17 mouse cellular contexts compared by ENCODE assay signal in genomic region chr19:6321358-6321757, GRCm38 (mm10). TPM values are rescaled to one million over a fixed set of nuclear protein-coding genes. Genes with fewer than 3 reads are reported as not detected.
DNase-seq lines count a peak whose midpoint lies in the region; ATAC-seq and TF ChIP-seq lines count a peak whose summit lies in the region.
"Had no signal": no experiment of that assay in that cellular context is flagged by ENCODE, and none has a peak within 500 bp of the region (broad histone marks: within the 10 kb centered on the region; RNA-seq: fewer than 3 reads in every experiment).

No protein-coding gene starts in this region.

- H3K79me2 ChIP-seq in heart, adult 2 months (replicated peaks; ENCODE audit: control insufficient read depth, insufficient read depth, low read length) = no peaks in the 10 kb centered on the region
- no peaks in the 10 kb centered on the region for H3K79me2 ChIP-seq in myocyte (ENCODE audit: control insufficient read depth, insufficient read depth)

- no peak overlapping the region for H3K4me2 ChIP-seq in heart, embryonic 12.5 days
- H3K4me2 ChIP-seq in kidney, embryonic 15.5 days = no peak overlapping the region
- peak overlapping the region; percentile 74 for H3K4me2 ChIP-seq in myocyte (ENCODE audit: low read depth)
- H3K4me2 ChIP-seq: hindbrain, embryonic 13.5 days; neural tube, embryonic 15.5 days had no signal

- DNase-seq in heart, adult 2 months = no peak
- DNase-seq in kidney, postnatal 25 days = no peak
- DNase-seq in layer of hippocampus, postnatal 10 days (ENCODE audit: low spot score in 2 of 2) = no peak
- DNase-seq: cerebellum, adult 8-10 months; forebrain, postnatal 0 days; gastrocnemius, postnatal 14 days; kidney, adult 8-10 months; layer of hippocampus, postnatal 36 days; liver, postnatal 0 days; right cerebral cortex, adult 18-20 months had no signal

- no peak overlapping the region for H3K27ac ChIP-seq in heart, embryonic 12.5 days (ENCODE audit: poor library complexity, severe bottlenecking)
- H3K27ac ChIP-seq in heart, adult 2 months = no peak overlapping the region
- H3K27ac ChIP-seq in kidney, embryonic 15.5 days = 0 out of 2 replicates have a peak overlapping the region, but pooled peaks have one; percentile 18
- H3K27ac ChIP-seq: hindbrain, embryonic 13.5 days; macrophage; neural tube, embryonic 15.5 days had no signal

- H3K4me3 ChIP-seq in heart, embryonic 12.5 days = no peak overlapping the region
- no peak overlapping the region for H3K4me3 ChIP-seq in heart, adult 2 months
- no peak overlapping the region for H3K4me3 ChIP-seq in kidney, embryonic 15.5 days (replicated peaks)
- H3K4me3 ChIP-seq in E14TG2a.4 (replicated peaks; ENCODE audit: low read length) = peak overlapping the region; percentile 62
- H3K4me3 ChIP-seq in myocyte = no peak overlapping the region
- H3K4me3 ChIP-seq: hindbrain, embryonic 13.5 days; neural tube, embryonic 15.5 days had no signal

- H3K9me3 ChIP-seq in heart, embryonic 12.5 days (replicated peaks) = no peaks in the 10 kb centered on the region
- H3K9me3 ChIP-seq in kidney, embryonic 15.5 days (replicated peaks) = no peaks in the 10 kb centered on the region
- H3K9me3 ChIP-seq in E14TG2a.4 (ENCODE audit: low read length) = no peaks in the 10 kb centered on the region
- H3K9me3 ChIP-seq: hindbrain, embryonic 13.5 days; neural tube, embryonic 15.5 days had no signal

- TF ChIP-seq POLR2A in heart, adult 2 months (IDR thresholded peaks at IDR 0.05; ENCODE audit: insufficient read depth, low read depth, low read length) = no peak
- no peak for TF ChIP-seq POLR2A in myocyte (IDR thresholded peaks at IDR 0.05; ENCODE audit: insufficient read length, low read depth)

- 0 out of 2 replicates have a peak overlapping the region, but pooled peaks have one; percentile 5 for H3K9ac ChIP-seq in heart, embryonic 12.5 days
- no peak overlapping the region for H3K9ac ChIP-seq in heart, adult 2 months (ENCODE audit: low read depth, low read length)
- no peak overlapping the region for H3K9ac ChIP-seq in kidney, embryonic 15.5 days
- H3K9ac ChIP-seq: forebrain, postnatal 0 days; hindbrain, embryonic 13.5 days; liver, postnatal 0 days; neural tube, embryonic 15.5 days had no signal

- no peak for TF ChIP-seq EP300 in heart, adult 2 months (IDR thresholded peaks at IDR 0.05; ENCODE audit: insufficient read depth, low read depth, low read length)

- ATAC-seq in heart, embryonic 12.5 days (ENCODE audit: insufficient number of reproducible peaks, low FRiP score) = no peak
- ATAC-seq in kidney, embryonic 15.5 days (replicated peaks; ENCODE audit: low FRiP score) = no peak
- ATAC-seq: forebrain, postnatal 0 days; liver, postnatal 0 days had no signal

- WGBS in heart, embryonic 12.5 days = 51% methylated on average over 8 of the region's 8 CpGs
- 61% methylated on average over 8 of the region's 8 CpGs for WGBS in heart, adult 2 months
- WGBS in kidney, embryonic 15.5 days = 81% methylated on average over 8 of the region's 8 CpGs

- no peak overlapping the region for H3ac ChIP-seq in myocyte (ENCODE audit: control insufficient read depth, insufficient read length)

- TF ChIP-seq CTCF in heart, adult 2 months (IDR thresholded peaks at IDR 0.05) = no peak
- TF ChIP-seq CTCF in E14TG2a.4 (conservative IDR thresholded peaks at IDR 0.05; ENCODE audit: low read length) = no peak

- intact Hi-C loops in heart, adult 2 months (cut with DNase I) = no loop called here

- H3K36me3 ChIP-seq in heart, embryonic 12.5 days = peaks cover 74% of the 10 kb centered on the region
- H3K36me3 ChIP-seq in heart, adult 2 months (ENCODE audit: control insufficient read depth, insufficient read depth, low read length) = no peaks in the 10 kb centered on the region
- peaks cover 81% of the 10 kb centered on the region for H3K36me3 ChIP-seq in kidney, embryonic 15.5 days
- H3K36me3 ChIP-seq in E14TG2a.4 (ENCODE audit: insufficient read depth, low read length) (peaks cover 98% of the 10 kb centered on the region), myocyte (ENCODE audit: control insufficient read depth, insufficient read depth) (no peaks in the 10 kb centered on the region)

- H3K27me3 ChIP-seq in heart, embryonic 12.5 days (replicated peaks) = no peaks in the 10 kb centered on the region
- H3K27me3 ChIP-seq in heart, adult 2 months (ENCODE audit: control insufficient read depth, insufficient read depth, low read length) = no peaks in the 10 kb centered on the region
- H3K27me3 ChIP-seq in kidney, embryonic 15.5 days = no peaks in the 10 kb centered on the region
- no peaks in the 10 kb centered on the region for H3K27me3 ChIP-seq in E14TG2a.4 (ENCODE audit: insufficient read depth, low read length)
- H3K27me3 ChIP-seq in myocyte (ENCODE audit: control insufficient read depth, insufficient read depth, insufficient read length) = no peaks in the 10 kb centered on the region
- H3K27me3 ChIP-seq: hindbrain, embryonic 13.5 days; neural tube, embryonic 15.5 days had no signal

- peaks cover 27% of the 10 kb centered on the region for H3K4me1 ChIP-seq in heart, embryonic 12.5 days (replicated peaks)
- no peaks in the 10 kb centered on the region for H3K4me1 ChIP-seq in heart, adult 2 months (ENCODE audit: control insufficient read depth, insufficient read depth, low read length)
- no peaks in the 10 kb centered on the region for H3K4me1 ChIP-seq in kidney, embryonic 15.5 days
- H3K4me1 ChIP-seq in E14TG2a.4 (replicated peaks; ENCODE audit: low read depth, low read length) = peaks cover 67% of the 10 kb centered on the region
- H3K4me1 ChIP-seq: hindbrain, embryonic 13.5 days; neural tube, embryonic 15.5 days had no signal

TF ChIP-seq in myocyte, 11 proteins besides CTCF, POLR2A, EP300 and RAD21:
- peak in 2 of 3 experiments; percentile 8 to 57 for TF ChIP-seq MYOD1 (IDR thresholded peaks at IDR 0.05; ENCODE audit: control insufficient read depth in 1 of 3, insufficient read length in 2 of 3, low read depth in 2 of 3)
- peak in 1 of 3 experiments; percentile 27 for TF ChIP-seq MYOG (IDR thresholded peaks at IDR 0.05; ENCODE audit: control insufficient read depth in 1 of 3, insufficient read depth in 1 of 3, insufficient read length in 2 of 3, low read depth in 2 of 3)
- TF ChIP-seq POLR2AphosphoS2 (IDR thresholded peaks at IDR 0.05; ENCODE audit: insufficient read length, low read depth) = no peak

RNA-seq across cellular contexts. Expression of gene Men1, which starts 13.4 kb away (rescaled TPM):
- 48.7 and 52.1 TPM in 2 replicates for polyA plus RNA-seq in heart, embryonic 12.5 days (2016; fragmentation: Nextera tagmentation; extraction: Ambion mirVana)
- 10 to 100 TPM; 13.9 to 14.0 TPM for total RNA-seq in heart, adult 2 months (2021)
- 19.4 and 19.6 TPM in 2 replicates for polyA plus RNA-seq in heart, adult 2 months (2012; rRNA removed)
- 82.1 and 91.8 TPM in 2 replicates for polyA plus RNA-seq in kidney, embryonic 15.5 days (2015; fragmentation: Nextera tagmentation; extraction: Ambion mirVana)
- polyA plus RNA-seq in myocyte (2012; fragmentation: generic; extraction: Trizol) = 37.2 TPM
- total RNA-seq in layer of hippocampus, postnatal 10 days (2021) = 10 to 100 TPM; 72.0 to 73.6 TPM

RNA-seq across cellular contexts. Expression of gene Cdc42bpg, which starts 15.1 kb away (rescaled TPM):
- polyA plus RNA-seq in heart, embryonic 12.5 days (2016; fragmentation: Nextera tagmentation; extraction: Ambion mirVana) = 0.34 and 0.44 TPM in 2 replicates
- 10 to 100 TPM; 11.7 to 13.9 TPM for total RNA-seq in heart, adult 2 months (2021)
- polyA plus RNA-seq in heart, adult 2 months (2012; rRNA removed) = 7.0 and 7.7 TPM in 2 replicates
- 0.78 and 1.0 TPM in 2 replicates for polyA plus RNA-seq in kidney, embryonic 15.5 days (2015; fragmentation: Nextera tagmentation; extraction: Ambion mirVana)
- polyA plus RNA-seq in myocyte (2012; fragmentation: generic; extraction: Trizol) = 10.0 TPM
- total RNA-seq in layer of hippocampus, postnatal 10 days (2021) = 1 to 10 TPM; 5.0 TPM

RNA-seq across cellular contexts. Expression of gene Map4k2, which starts 19.6 kb away (rescaled TPM):
- 14.1 and 15.7 TPM in 2 replicates for polyA plus RNA-seq in heart, embryonic 12.5 days (2016; fragmentation: Nextera tagmentation; extraction: Ambion mirVana)
- 10 to 100 TPM; 36.1 to 38.4 TPM for total RNA-seq in heart, adult 2 months (2021)
- polyA plus RNA-seq in heart, adult 2 months (2012; rRNA removed) = 88.9 and 107 TPM in 2 replicates
- 18.7 and 21.9 TPM in 2 replicates for polyA plus RNA-seq in kidney, embryonic 15.5 days (2015; fragmentation: Nextera tagmentation; extraction: Ambion mirVana)
- 10.0 TPM for polyA plus RNA-seq in myocyte (2012; fragmentation: generic; extraction: Trizol)
- total RNA-seq in layer of hippocampus, postnatal 10 days (2021) = 10 to 100 TPM; 79.3 to 86.2 TPM

RNA-seq across cellular contexts. Expression of gene Sf1, which starts 42.1 kb away (rescaled TPM):
- 127 and 130 TPM in 2 replicates for polyA plus RNA-seq in heart, embryonic 12.5 days (2016; fragmentation: Nextera tagmentation; extraction: Ambion mirVana)
- total RNA-seq in heart, adult 2 months (2021) = 100 to 1,000 TPM in 1 of 2 experiments, 10 to 100 TPM in 1; 93.0 to 103 TPM
- 51.7 and 58.5 TPM in 2 replicates for polyA plus RNA-seq in heart, adult 2 months (2012; rRNA removed)
- 155 and 165 TPM in 2 replicates for polyA plus RNA-seq in kidney, embryonic 15.5 days (2015; fragmentation: Nextera tagmentation; extraction: Ambion mirVana)
- polyA plus RNA-seq in myocyte (2012; fragmentation: generic; extraction: Trizol) = 131 TPM
- 100 to 1,000 TPM; 190 to 194 TPM for total RNA-seq in layer of hippocampus, postnatal 10 days (2021)

RNA-seq across cellular contexts. Expression of gene Ehd1, which starts 44.8 kb away (rescaled TPM):
- 87.0 and 88.7 TPM in 2 replicates for polyA plus RNA-seq in heart, embryonic 12.5 days (2016; fragmentation: Nextera tagmentation; extraction: Ambion mirVana)
- 100 to 1,000 TPM in 1 of 2 experiments, 10 to 100 TPM in 1; 98.0 to 120 TPM for total RNA-seq in heart, adult 2 months (2021)
- polyA plus RNA-seq in heart, adult 2 months (2012; rRNA removed) = 111 and 142 TPM in 2 replicates
- polyA plus RNA-seq in kidney, embryonic 15.5 days (2015; fragmentation: Nextera tagmentation; extraction: Ambion mirVana) = 67.8 and 81.8 TPM in 2 replicates
- 433 TPM for polyA plus RNA-seq in myocyte (2012; fragmentation: generic; extraction: Trizol)
- total RNA-seq in layer of hippocampus, postnatal 10 days (2021) = 10 to 100 TPM; 75.1 to 82.7 TPM
